Mouse (Mus musculus): ENCODE measurements around the gene Zfp111.

Gene Zfp111

GRCm38 (mm10) chr7:24153272-24153671, 58.0 kb downstream of the Zfp111 start:
- ATAC-seq (ENCODE audit: insufficient number of reproducible peaks, low FRiP score, low TSS enrichment) = no peak

All from cerebellum, adult (tissue).